Mouse (Mus musculus): ENCODE measurements at regions not wholly inside any gene's neighbourhood (a gene's known extent, or its start where the extent isn't known, plus 50 kb on each side); places are given as distances from the start of the nearest gene placed in this dataset.

GRCm38 (mm10) chrX:19080021-19080420 is 401.1 kb downstream of the Tex13c3 start:
- DNase-seq (ENCODE audit: low spot score in 2 of 2), result no peak

Small RNAs in the stretch of these regions (microRNA-seq; reads per million reads assigned to microRNA genes)
- gene Mir221 (4,889 to 7,934 reads per million in 2 experiments), gene Mir222 (829 to 1,252 reads per million in 2 experiments)

Data from layer of hippocampus, adult 8-10 months (tissue).